Mouse (Mus musculus) gastrocnemius, postnatal 36 days (tissue): ENCODE results near the gene Unc93b1. TPM values are rescaled to one million over a fixed set of nuclear protein-coding genes. Genes with fewer than 3 reads are reported as not detected.
"Not testable (repeated sequence)": the region's sequence is repeated elsewhere in the genome, so short reads cannot be mapped to it uniquely, and the experiment has no call there.

Source experiments
- DNase-seq, 2 experiments: peaks; one replicate each; pipeline ENCODE4 v3.0.0; 2022
- intact Hi-C: fragments of 180-260 bp; cut with DNase I; formaldehyde crosslinking; loops from one replicate; pipeline ENCODE4 v1.15.1; 2025
- total RNA-seq, 2 experiments: library from RNA; stranded (reverse); gene quantifications; 2 replicates each; pipeline ENCODE4 v1.2.3; 2021

The Unc93b1 gene
- total RNA-seq, 2 experiments from 2014 or later = 5.1 to 7.7 TPM

- DNase-seq = no peak
- intact Hi-C loops = no loop called here
These were observed 8.2 kb downstream of the Unc93b1 start for GRCm38 (mm10) chr19:3942986-3943735.

GRCm38 (mm10) chr19:3945872-3946564, 11.0 kb downstream of the Unc93b1 start:
- intact Hi-C loops = loop anchor here (5.0 kb wide), 1 partner anchor 36 kb away; no protein-coding TSS in a partner anchor
- no peak for DNase-seq

GRCm38 (mm10) chr19:3946715-3947114, 11.7 kb downstream of the Unc93b1 start:
- intact Hi-C loops = loop anchor here (1.0 to 5.0 kb wide), 2 partner anchors 36 to 67 kb away; no protein-coding TSS in a partner anchor
- DNase-seq = peak; percentile 27 to 61

GRCm38 (mm10) chr19:3947813-3948212, 12.8 kb downstream of the Unc93b1 start:
- intact Hi-C loops = loop anchor here (1.0 to 5.0 kb wide), 2 partner anchors 34 to 65 kb away; no protein-coding TSS in a partner anchor
- no peak for DNase-seq

GRCm38 (mm10) chr19:3948546-3948945, 13.6 kb downstream of the Unc93b1 start:
- no peak for DNase-seq
- intact Hi-C loops = loop anchor here (5.0 kb wide), 1 partner anchor 34 kb away; no protein-coding TSS in a partner anchor

GRCm38 (mm10) chr19:3950331-3950730, 15.3 kb downstream of the Unc93b1 start:
- no peak for DNase-seq
- intact Hi-C loops = no loop called here

GRCm38 (mm10) chr19:3951461-3951860, 16.5 kb downstream of the Unc93b1 start:
- intact Hi-C loops = no loop called here
- no peak for DNase-seq

GRCm38 (mm10) chr19:3952099-3952498, 17.1 kb downstream of the Unc93b1 start:
- DNase-seq = no peak
- intact Hi-C loops = no loop called here

- DNase-seq = no peak
- intact Hi-C loops = no loop called here
These were observed 20.0 kb downstream of the Unc93b1 start for GRCm38 (mm10) chr19:3955033-3955432.

GRCm38 (mm10) chr19:3955804-3956203, 20.8 kb downstream of the Unc93b1 start:
- intact Hi-C loops = no loop called here
- no peak for DNase-seq

- intact Hi-C loops = not testable (repeated sequence)
These were observed 22.5 kb downstream of the Unc93b1 start for GRCm38 (mm10) chr19:3957296-3958036.

GRCm38 (mm10) chr19:3958470-3958869, 23.5 kb downstream of the Unc93b1 start, which contains the start of gene Aldh3b3:
Gene Aldh3b3, plus strand, starts transcription at chr19:3958645.
- intact Hi-C loops = no loop called here
- DNase-seq = no peak

More at GRCm38 (mm10) chr19:3957296-3958036, 22.5 kb downstream of the Unc93b1 start:
- not testable (repeated sequence) for DNase-seq

GRCm38 (mm10) chr19:3959030-3959429, 24.0 kb downstream of the Unc93b1 start:
- intact Hi-C loops = no loop called here
- DNase-seq = no peak

GRCm38 (mm10) chr19:3960211-3960610, 25.2 kb downstream of the Unc93b1 start:
- intact Hi-C loops = no loop called here
- DNase-seq = no peak

- intact Hi-C loops, DNase-seq: not testable (repeated sequence)
These were observed 26.8 kb downstream of the Unc93b1 start for GRCm38 (mm10) chr19:3961805-3962204.

- intact Hi-C loops = no loop called here
These were observed 27.5 kb downstream of the Unc93b1 start for GRCm38 (mm10) chr19:3962469-3962868.

GRCm38 (mm10) chr19:3964030-3964429, 29.0 kb downstream of the Unc93b1 start:
- intact Hi-C loops = no loop called here
- DNase-seq = no peak

More at GRCm38 (mm10) chr19:3962469-3962868, 27.5 kb downstream of the Unc93b1 start:
- no peak for DNase-seq

GRCm38 (mm10) chr19:3966330-3967075, 31.5 kb downstream of the Unc93b1 start:
- no peak for DNase-seq
- intact Hi-C loops = no loop called here

GRCm38 (mm10) chr19:3967258-3967657, 32.3 kb downstream of the Unc93b1 start:
- intact Hi-C loops = no loop called here
- no peak for DNase-seq

- intact Hi-C loops = no loop called here
- DNase-seq = no peak
These were observed 37.2 kb downstream of the Unc93b1 start, which contains the start of gene Aldh3b2 for GRCm38 (mm10) chr19:3972229-3972628. Gene Aldh3b2, plus strand, starts transcription at chr19:3972328.
